Mouse (Mus musculus): ENCODE measurements around the gene Pxylp1. TPM values are rescaled to one million over a fixed set of nuclear protein-coding genes. Genes with fewer than 3 reads are reported as not detected.

Gene Pxylp1
- polyA plus RNA-seq, 1 experiment: 7.5 TPM

DNA sequence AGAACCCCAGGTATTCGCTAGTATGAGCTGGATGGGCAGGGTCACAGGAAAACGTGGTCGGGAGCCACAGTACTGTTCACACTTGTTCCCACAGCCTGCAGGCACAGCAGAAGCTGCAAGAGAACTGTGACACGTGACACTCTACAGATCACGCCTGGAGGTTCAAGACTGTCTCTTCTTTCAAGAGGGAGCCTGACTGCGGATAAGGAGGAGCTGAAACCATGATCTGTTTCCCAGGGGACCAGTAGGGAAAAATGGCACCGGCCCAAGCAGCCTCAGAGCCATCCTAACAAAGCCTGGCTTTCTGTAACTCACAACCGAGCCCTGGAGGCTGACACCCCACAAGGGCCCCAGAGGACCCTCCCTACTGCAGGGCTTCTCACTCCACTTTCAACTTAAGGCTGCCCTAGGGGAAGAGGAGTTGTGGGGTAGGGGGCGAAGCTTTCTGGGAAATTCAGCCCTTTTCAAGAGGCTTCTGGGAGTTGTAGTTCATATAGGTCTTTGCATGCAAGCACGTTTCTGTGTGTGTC is 97.0 kb downstream of the Pxylp1 start:
- no peaks in the 10 kb centered on the region for H3K79me3 ChIP-seq (ENCODE audit: low read depth)
- no peak overlapping the region for H3K4me3 ChIP-seq (ENCODE audit: insufficient read depth, poor library complexity, severe bottlenecking)
- TF ChIP-seq USF1 (IDR thresholded peaks at IDR 0.05; ENCODE audit: low read depth) (peak; percentile 67), MYOD1 (IDR thresholded peaks at IDR 0.05; ENCODE audit: control insufficient read depth, insufficient read length, low read depth) (no peak)
- H3K27me3 ChIP-seq (ENCODE audit: control insufficient read depth, insufficient read depth, insufficient read length): no peaks in the 10 kb centered on the region
- no peak overlapping the region for H3ac ChIP-seq (ENCODE audit: control insufficient read depth, insufficient read length, low read depth)
- no peaks in the 10 kb centered on the region for H3K36me3 ChIP-seq (ENCODE audit: control insufficient read depth, insufficient read depth)
- H3K79me2 ChIP-seq (ENCODE audit: control insufficient read depth, insufficient read depth): no peaks in the 10 kb centered on the region

DNA sequence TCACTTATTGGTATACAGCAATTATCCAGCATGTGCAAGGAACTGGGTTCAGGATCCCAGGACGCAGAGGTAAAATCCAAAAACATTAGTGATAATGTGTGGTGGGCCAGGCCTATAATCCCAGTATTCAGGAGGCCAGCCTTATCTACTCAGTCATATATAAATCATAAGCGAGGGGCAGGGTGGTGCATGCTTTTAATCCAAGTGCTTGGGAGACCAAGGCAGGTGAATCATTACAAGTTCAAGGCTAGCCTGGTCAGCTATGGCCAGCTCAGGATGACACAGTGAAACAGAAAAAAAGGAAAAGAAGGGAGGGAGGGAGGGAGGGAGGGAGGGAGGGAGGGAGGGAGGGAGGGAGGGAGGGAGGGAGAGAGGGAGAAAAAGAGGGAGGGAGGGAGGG is 97.9 kb downstream of the Pxylp1 start:
- H3ac ChIP-seq (ENCODE audit: control insufficient read depth, insufficient read length, low read depth): no peak overlapping the region
- H3K27me3 ChIP-seq (ENCODE audit: control insufficient read depth, insufficient read depth, insufficient read length): no peaks in the 10 kb centered on the region
- no peaks in the 10 kb centered on the region for H3K79me2 ChIP-seq (ENCODE audit: control insufficient read depth, insufficient read depth)
- no peaks in the 10 kb centered on the region for H3K79me3 ChIP-seq (ENCODE audit: low read depth)
- H3K4me3 ChIP-seq (ENCODE audit: insufficient read depth, poor library complexity, severe bottlenecking): no peak overlapping the region
- no peaks in the 10 kb centered on the region for H3K36me3 ChIP-seq (ENCODE audit: control insufficient read depth, insufficient read depth)
- no peak for TF ChIP-seq USF1 (IDR thresholded peaks at IDR 0.05; ENCODE audit: low read depth)
- TF ChIP-seq MAX (IDR thresholded peaks at IDR 0.05): no peak
- TF ChIP-seq CEBPB (IDR thresholded peaks at IDR 0.05; ENCODE audit: low read depth): no peak

DNA sequence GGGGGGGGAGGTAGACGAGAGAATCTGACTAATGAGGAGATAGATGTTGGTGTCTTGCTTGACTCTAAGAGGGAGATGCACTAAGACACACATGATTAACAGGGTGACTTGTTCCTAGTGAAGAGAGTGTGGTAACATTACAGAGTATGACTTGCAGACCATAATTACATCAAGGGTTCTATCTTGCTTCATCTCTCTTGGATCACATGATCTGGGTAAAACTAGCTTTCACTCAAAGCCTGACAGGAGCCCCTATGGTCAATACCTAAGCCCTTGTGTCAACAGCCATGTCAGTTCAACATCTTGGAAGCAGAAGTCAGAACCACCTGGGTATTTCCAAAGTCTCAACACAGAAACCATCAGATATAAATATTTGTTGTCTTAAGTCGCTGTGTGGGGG is 99.9 kb downstream of the Pxylp1 start:
- Histone ChIP-seq H3K27me3 (ENCODE audit: control insufficient read depth, insufficient read depth, insufficient read length) (no peaks in the 10 kb centered on the region), H3K36me3 (ENCODE audit: control insufficient read depth, insufficient read depth) (no peaks in the 10 kb centered on the region), H3K79me2 (ENCODE audit: control insufficient read depth, insufficient read depth) (no peaks in the 10 kb centered on the region), H3K79me3 (ENCODE audit: low read depth) (no peaks in the 10 kb centered on the region), H3ac (ENCODE audit: control insufficient read depth, insufficient read length, low read depth) (no peak overlapping the region), H3K4me3 (ENCODE audit: insufficient read depth, poor library complexity, severe bottlenecking) (no peak overlapping the region)
- no peak for TF ChIP-seq MYOG (IDR thresholded peaks at IDR 0.05; ENCODE audit: control insufficient read depth, extremely low read depth, insufficient read length)
- TF ChIP-seq CTCF (IDR thresholded peaks at IDR 0.05; ENCODE audit: control insufficient read depth, insufficient read depth, insufficient read length): no peak
- TF ChIP-seq FOSL1 (IDR thresholded peaks at IDR 0.05; ENCODE audit: insufficient read depth, low read length, poor library complexity, severe bottlenecking): no peak
- peak; percentile 23 for TF ChIP-seq USF1 (IDR thresholded peaks at IDR 0.05; ENCODE audit: low read depth)
- TF ChIP-seq MAX (IDR thresholded peaks at IDR 0.05): no peak
- no peak for TF ChIP-seq CEBPB (IDR thresholded peaks at IDR 0.05; ENCODE audit: low read depth)

DNA sequence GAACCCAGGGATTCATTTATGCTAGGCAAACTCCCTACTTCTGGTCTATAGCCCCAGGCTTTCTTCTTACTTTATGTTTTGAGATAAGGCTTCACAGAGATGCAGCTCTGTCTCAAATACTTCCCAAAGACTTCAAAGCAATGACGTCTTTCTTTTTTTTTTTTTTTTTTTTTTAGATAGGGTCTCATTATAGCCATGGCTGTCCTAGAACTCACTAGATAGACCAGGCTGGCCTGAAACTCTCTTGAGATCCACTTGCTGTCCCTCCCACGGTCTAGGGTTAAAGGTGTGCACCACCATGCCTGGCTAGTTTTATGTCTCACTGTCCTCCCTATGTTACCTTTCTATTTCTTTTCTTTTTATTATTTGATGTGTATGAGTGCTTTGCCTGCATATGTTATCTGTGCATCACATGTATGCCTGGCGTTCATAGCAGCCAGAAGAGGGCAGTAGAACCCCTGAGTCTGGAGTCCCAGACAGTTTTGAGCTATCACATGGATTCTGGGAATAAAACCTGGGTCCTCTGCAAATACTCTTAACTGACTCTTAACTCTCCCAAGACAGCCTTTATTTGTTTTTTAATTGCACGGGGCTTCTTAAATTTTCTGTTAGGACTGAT is 102.0 kb downstream of the Pxylp1 start:
- Histone ChIP-seq H3K27me3 (ENCODE audit: control insufficient read depth, insufficient read depth, insufficient read length) (no peaks in the 10 kb centered on the region), H3K79me2 (ENCODE audit: control insufficient read depth, insufficient read depth) (no peaks in the 10 kb centered on the region), H3K36me3 (ENCODE audit: control insufficient read depth, insufficient read depth) (no peaks in the 10 kb centered on the region), H3K4me3 (ENCODE audit: insufficient read depth, poor library complexity, severe bottlenecking) (no peak overlapping the region), H3ac (ENCODE audit: control insufficient read depth, insufficient read length, low read depth) (no peak overlapping the region), H3K79me3 (ENCODE audit: low read depth) (no peaks in the 10 kb centered on the region)
- TF ChIP-seq MYOG (IDR thresholded peaks at IDR 0.05; ENCODE audit: control insufficient read depth, extremely low read depth, insufficient read length): no peak
- TF ChIP-seq USF1 (IDR thresholded peaks at IDR 0.05; ENCODE audit: low read depth): no peak
- TF ChIP-seq MAX (IDR thresholded peaks at IDR 0.05): peak; percentile 19
- TF ChIP-seq FOSL1 (IDR thresholded peaks at IDR 0.05; ENCODE audit: insufficient read depth, low read length, poor library complexity, severe bottlenecking): no peak

- H3K36me3 ChIP-seq (ENCODE audit: control insufficient read depth, insufficient read depth): no peaks in the 10 kb centered on the region
- H3K79me2 ChIP-seq (ENCODE audit: control insufficient read depth, insufficient read depth): no peaks in the 10 kb centered on the region
- H3ac ChIP-seq (ENCODE audit: control insufficient read depth, insufficient read length, low read depth): no peak overlapping the region
- no peaks in the 10 kb centered on the region for H3K27me3 ChIP-seq (ENCODE audit: control insufficient read depth, insufficient read depth, insufficient read length)
- H3K79me3 ChIP-seq (ENCODE audit: low read depth): no peaks in the 10 kb centered on the region
- TF ChIP-seq CEBPB (IDR thresholded peaks at IDR 0.05; ENCODE audit: low read depth) (peak; percentile 56), USF1 (IDR thresholded peaks at IDR 0.05; ENCODE audit: low read depth) (no peak)
- no peak overlapping the region for H3K4me3 ChIP-seq (ENCODE audit: insufficient read depth, poor library complexity, severe bottlenecking)
Measured at GRCm38 (mm10) chr9:96789906-96790305, 102.6 kb downstream of the Pxylp1 start.

- TF ChIP-seq MYOG (IDR thresholded peaks at IDR 0.05; ENCODE audit: control insufficient read depth, extremely low read depth, insufficient read length) (no peak), MYOD1 (IDR thresholded peaks at IDR 0.05; ENCODE audit: control insufficient read depth, insufficient read length, low read depth) (peak; percentile 85), CEBPB (IDR thresholded peaks at IDR 0.05; ENCODE audit: low read depth) (peak; percentile 25), USF1 (IDR thresholded peaks at IDR 0.05; ENCODE audit: low read depth) (no peak), CTCF (IDR thresholded peaks at IDR 0.05; ENCODE audit: control insufficient read depth, insufficient read depth, insufficient read length) (no peak), FOSL1 (IDR thresholded peaks at IDR 0.05; ENCODE audit: insufficient read depth, low read length, poor library complexity, severe bottlenecking) (no peak), MAX (IDR thresholded peaks at IDR 0.05) (no peak)
- H3K79me3 ChIP-seq (ENCODE audit: low read depth): no peaks in the 10 kb centered on the region
- no peaks in the 10 kb centered on the region for H3K79me2 ChIP-seq (ENCODE audit: control insufficient read depth, insufficient read depth)
- H3K4me3 ChIP-seq (ENCODE audit: insufficient read depth, poor library complexity, severe bottlenecking): no peak overlapping the region
- no peak overlapping the region for H3ac ChIP-seq (ENCODE audit: control insufficient read depth, insufficient read length, low read depth)
- H3K36me3 ChIP-seq (ENCODE audit: control insufficient read depth, insufficient read depth): no peaks in the 10 kb centered on the region
- H3K27me3 ChIP-seq (ENCODE audit: control insufficient read depth, insufficient read depth, insufficient read length): no peaks in the 10 kb centered on the region
Measured at GRCm38 (mm10) chr9:96787797-96788196, 104.7 kb downstream of the Pxylp1 start.

All from C2C12 (cell line).